Mouse (Mus musculus): ENCODE measurements around the gene Tiam2.

DNA sequence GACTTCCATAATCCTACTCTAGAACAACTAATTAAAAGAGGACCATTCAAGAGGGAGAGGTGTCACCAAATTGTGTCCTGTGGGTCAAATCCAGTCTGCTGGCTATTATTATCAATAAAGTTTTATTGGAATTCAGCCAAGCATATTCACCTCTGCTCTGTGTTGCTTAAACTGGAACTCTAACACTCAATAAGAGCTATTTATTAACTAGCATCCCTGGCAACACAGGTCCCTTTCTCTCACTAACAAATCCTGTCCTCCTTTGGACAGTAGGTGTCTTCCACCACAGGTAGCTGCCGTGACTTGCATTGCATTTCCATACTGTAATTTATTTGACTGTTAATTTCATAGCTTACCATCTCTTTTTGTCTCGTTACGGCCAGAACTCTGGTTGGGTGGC lies 169.7 kb downstream of the Tiam2 start:
- TF ChIP-seq CTCF (IDR thresholded peaks at IDR 0.05 in 2 of 3, conservative IDR thresholded peaks at IDR 0.05 in 1 of 3; ENCODE audit: control insufficient read depth in 1 of 3, insufficient read depth in 1 of 3, low read depth in 2 of 3, low read length in 3 of 3, poor library complexity in 1 of 3, severe bottlenecking in 1 of 3), result no peak
- no peak for TF ChIP-seq KAT2A (conservative IDR thresholded peaks at IDR 0.05; ENCODE audit: low read depth, low read length)
- TF ChIP-seq MXI1 (IDR thresholded peaks at IDR 0.05; ENCODE audit: low read depth, low read length), result no peak
- TF ChIP-seq TAL1 (IDR thresholded peaks at IDR 0.05; ENCODE audit: low read length), result no peak
- no peak for TF ChIP-seq NELFE (IDR thresholded peaks at IDR 0.05; ENCODE audit: low read depth, low read length)
- no peak for TF ChIP-seq GABPA (IDR thresholded peaks at IDR 0.05; ENCODE audit: low read depth, low read length)

Measured in MEL (cell line).